Mouse (Mus musculus) left cerebral cortex, adult 18-20 months (tissue): ENCODE data around the gene Ugt2b36. TPM values are rescaled to one million over a fixed set of nuclear protein-coding genes. Genes with fewer than 3 reads are reported as not detected.
"Not testable (repeated sequence)": the region's sequence is repeated elsewhere in the genome, so short reads cannot be mapped to it uniquely, and the experiment has no call there.

Experiments used
- DNase-seq, 2 experiments: peaks; one replicate each; pipeline ENCODE4 v3.0.0; 2021 to 2022; ENCODE audit warnings: low spot score in 2 of 2, mixed read lengths in 1 of 2
- long read RNA-seq, 2 experiments: library from polyadenylated mRNA; stranded (forward); transcript quantifications; one replicate each; pipeline ENCODE4 v2.0.0; 2021
- total RNA-seq, 2 experiments: library from RNA; stranded (reverse); gene quantifications; 2 replicates each; pipeline ENCODE4 v1.2.3; 2021

Gene Ugt2b36
- total RNA-seq = not detected
- long read RNA-seq, experiment 1 = 0 reads
- long read RNA-seq, experiment 2 = 0 reads

- no peak for DNase-seq
Observed at GRCm38 (mm10) chr5:87092346-87093027, at the start of gene Ugt2b36. TSS of gene Ugt2b36 (minus strand) at chr5:87092555.

DNA sequence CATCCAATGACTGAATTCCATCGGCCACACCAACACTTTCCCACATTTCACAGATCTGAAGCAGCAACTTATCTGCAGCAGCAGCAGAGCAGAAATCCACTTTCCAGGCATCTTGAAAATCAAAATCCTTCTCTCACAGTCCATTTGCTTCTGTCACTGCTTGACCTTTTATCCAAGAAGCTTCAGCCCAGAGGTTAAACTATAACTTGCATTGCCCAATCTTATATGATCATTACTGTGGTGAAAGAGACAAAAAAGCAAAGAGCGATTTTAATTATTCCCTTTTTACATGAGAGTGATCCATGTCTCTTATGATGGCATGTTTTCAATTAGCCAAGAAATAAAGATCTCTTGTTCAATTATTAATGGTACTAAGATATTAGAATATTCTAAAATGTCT is 47.8 kb upstream of the Ugt2b36 start, which contains the start of gene Ugt2b5:
Gene Ugt2b5 (minus strand): TSS at position 123 of the 400 bp plus-strand sequence.
- not testable (repeated sequence) for DNase-seq

DNA sequence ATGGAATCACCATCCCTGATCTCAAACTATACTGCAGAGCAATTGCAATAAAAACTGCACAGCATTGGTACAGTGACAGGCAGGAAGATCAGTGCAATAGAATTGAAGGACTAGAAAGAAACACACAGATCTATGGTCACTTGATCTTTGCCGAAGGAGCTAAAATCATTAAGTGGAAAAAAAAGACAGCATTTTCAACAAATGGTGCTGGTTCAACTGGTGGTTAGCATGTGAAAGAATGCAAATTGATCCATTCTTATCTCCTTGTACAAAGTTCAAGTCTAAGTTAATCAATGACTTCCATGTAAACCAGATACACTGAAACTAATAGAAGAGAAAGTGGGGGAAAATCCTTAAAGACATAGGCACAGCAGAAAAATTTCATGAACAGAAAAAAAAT is 11.3 kb upstream of the Ugt2b36 start:
- DNase-seq = not testable (repeated sequence)

- no peak for DNase-seq
Observed at GRCm38 (mm10) chr5:87091111-87091510, 1.2 kb downstream of the Ugt2b36 start.

DNA sequence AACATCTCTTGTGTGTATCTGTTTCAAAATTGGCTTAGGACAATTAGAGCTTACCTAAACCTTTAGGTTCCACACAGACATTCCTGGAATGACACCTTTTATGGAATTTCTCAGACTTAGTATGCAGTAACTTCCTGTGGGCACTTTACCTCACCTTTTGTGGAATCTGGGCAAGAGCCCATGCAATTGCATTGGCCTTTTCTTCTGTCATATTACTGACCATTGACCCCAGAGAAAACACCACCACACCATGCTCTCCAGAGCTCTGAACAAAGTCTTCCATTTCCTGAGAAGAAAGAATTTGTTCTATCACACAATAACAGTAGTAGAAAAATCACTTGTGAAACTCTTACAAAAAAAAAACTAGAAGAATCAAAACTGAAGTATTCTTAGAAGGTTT is 3.1 kb downstream of the Ugt2b36 start:
- DNase-seq = no peak

- no peak for DNase-seq
Observed at GRCm38 (mm10) chr5:87086269-87086668, 6.1 kb downstream of the Ugt2b36 start.

GRCm38 (mm10) chr5:87030624-87031023 is 61.7 kb downstream of the Ugt2b36 start:
- DNase-seq = no peak

- DNase-seq = no peak
Observed at GRCm38 (mm10) chr5:87027359-87027758, 65.0 kb downstream of the Ugt2b36 start.

Other genes with a start within 250 kb of the Ugt2b36 start
- not detected for gene Ugt2b34, start 185.6 kb downstream of the Ugt2b36 start, total RNA-seq
- gene Ugt2b1, start 166.0 kb downstream of the Ugt2b36 start, total RNA-seq = not detected
- not detected for gene Ugt2b35, start 91.7 kb downstream of the Ugt2b36 start, total RNA-seq
- gene Ugt2b5, start 47.8 kb upstream of the Ugt2b36 start, total RNA-seq = not detected
- gene Ugt2b37, start 162.2 kb upstream of the Ugt2b36 start, total RNA-seq = not detected
- not detected for gene Ugt2a3, start 244.6 kb upstream of the Ugt2b36 start, total RNA-seq